Mouse (Mus musculus) lung, adult 18-20 months (tissue): ENCODE data around the gene Hist2h2ac.
"Not testable (repeated sequence)": the region's sequence is repeated elsewhere in the genome, so short reads cannot be mapped to it uniquely, and the experiment has no call there.

Experiments
- DNase-seq, 2 experiments: peaks; one replicate each; pipeline ENCODE4 v3.0.0; 2022; ENCODE audit warnings: mixed read lengths in 2 of 2

Hist2h2ac gene

DNA sequence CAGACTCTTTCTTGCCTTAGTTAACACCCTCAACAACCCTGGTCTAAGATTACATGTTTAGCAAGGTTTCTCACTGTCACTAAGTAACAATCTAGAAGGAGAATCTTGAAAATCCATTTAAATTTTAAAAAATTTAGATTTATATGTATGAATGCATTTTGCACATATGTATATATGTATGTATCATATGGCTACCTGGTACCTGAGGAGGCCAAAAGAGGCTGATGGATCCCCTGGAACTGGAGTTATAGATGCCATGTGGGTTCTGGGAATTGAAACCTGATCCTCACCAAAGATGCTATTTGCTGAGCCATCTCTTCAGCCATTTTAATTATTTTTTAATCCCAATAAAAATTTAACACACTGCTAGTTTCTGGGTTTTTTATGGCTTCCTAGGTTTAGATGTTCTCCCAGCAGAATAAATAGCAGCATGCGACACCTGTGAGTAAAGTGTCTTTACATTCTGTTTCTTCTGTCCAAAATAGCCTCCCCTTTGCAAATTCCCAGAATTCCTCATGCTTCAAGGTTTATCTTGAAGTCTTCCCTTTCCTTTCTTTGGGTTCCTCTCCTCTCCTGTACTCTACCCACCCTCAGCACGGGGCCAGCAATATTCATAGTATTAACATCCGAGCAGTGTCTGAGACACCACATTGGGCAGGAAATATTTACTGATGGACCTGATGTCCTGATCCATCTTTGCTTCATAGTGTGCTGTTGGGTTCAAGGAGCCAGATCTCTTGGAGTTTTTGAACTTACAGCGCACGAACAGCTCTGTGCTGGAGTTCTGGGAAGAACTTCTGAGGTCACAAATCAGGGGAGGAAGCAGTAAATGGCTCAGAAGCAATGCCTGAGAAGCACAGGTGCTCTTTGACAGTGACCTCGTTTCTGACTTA, 27.7 kb upstream of the Hist2h2ac start:
- no peak for DNase-seq

DNA sequence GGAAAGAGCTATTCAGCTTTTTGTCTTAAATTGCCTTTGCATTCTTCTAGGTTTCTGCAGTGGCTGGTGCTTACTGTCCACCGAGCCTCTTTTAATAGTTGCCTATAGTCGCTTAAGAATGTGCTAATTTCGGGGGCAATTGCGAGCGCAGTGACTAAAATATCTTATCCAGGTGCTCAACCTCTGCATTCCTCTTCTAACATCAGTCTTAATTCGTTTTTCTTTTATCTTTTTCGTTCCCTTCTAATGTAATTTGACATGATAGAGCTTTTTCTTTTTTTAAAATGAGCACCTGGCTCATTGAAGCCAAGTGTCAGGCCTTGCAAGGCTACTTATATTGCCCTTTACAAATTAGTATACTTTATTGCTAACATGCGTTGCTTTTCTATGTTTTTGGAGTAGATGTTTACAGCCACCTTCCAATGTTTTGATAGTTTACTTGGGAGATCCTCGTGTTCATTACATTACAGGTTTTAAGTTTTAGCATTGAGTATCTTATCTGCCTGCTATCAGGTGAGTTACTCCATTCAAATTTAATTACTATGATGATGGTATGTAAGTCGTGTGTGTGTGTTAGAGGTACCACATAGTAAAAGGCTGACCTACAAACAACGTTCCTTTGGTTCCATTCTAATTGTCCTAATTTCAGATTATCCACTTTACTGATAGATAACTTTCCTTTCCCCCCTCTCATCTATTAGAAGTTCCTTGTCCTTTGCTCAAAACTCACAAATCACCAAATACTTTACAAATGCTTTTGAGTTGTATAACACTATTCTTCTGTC, 26.9 kb upstream of the Hist2h2ac start:
- no peak for DNase-seq

DNA sequence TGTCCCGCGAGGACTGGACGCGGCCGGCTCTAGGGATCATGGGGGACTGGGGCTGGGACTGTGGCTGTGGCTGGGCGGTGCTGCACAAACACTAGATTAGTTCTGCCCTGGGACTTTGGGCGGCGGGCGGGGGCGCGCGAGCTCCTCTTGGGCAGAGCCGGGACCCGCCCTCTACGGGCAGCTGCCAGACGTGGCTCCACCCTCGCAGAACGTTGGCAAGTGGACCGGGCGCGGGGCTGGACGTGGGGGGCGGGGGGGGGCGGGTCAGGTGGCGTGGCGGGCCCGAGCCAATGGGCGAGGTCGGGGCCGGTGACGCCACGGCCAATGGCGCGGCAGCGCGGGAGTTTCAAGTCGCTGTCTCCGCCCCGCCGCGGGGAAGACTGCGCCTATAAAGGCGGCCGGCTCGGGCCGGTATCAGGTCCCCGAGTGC, 25.8 kb upstream of the Hist2h2ac start, which contains the start of gene Hist2h3c1:
TSS of gene Hist2h3c1 (plus strand) at position 259 of the 430 bp plus-strand sequence.
- not testable (repeated sequence) for DNase-seq

- not testable (repeated sequence) for DNase-seq
Observed at GRCm38 (mm10) chr3:96246018-96246417, 25.3 kb upstream of the Hist2h2ac start.

- peak; percentile 89 to 90 for DNase-seq
Observed at GRCm38 (mm10) chr3:96245003-96245886, 24.6 kb upstream of the Hist2h2ac start, which contains the start of gene Hist2h2aa1. Gene Hist2h2aa1, plus strand, starts transcription at chr3:96245497.

DNA sequence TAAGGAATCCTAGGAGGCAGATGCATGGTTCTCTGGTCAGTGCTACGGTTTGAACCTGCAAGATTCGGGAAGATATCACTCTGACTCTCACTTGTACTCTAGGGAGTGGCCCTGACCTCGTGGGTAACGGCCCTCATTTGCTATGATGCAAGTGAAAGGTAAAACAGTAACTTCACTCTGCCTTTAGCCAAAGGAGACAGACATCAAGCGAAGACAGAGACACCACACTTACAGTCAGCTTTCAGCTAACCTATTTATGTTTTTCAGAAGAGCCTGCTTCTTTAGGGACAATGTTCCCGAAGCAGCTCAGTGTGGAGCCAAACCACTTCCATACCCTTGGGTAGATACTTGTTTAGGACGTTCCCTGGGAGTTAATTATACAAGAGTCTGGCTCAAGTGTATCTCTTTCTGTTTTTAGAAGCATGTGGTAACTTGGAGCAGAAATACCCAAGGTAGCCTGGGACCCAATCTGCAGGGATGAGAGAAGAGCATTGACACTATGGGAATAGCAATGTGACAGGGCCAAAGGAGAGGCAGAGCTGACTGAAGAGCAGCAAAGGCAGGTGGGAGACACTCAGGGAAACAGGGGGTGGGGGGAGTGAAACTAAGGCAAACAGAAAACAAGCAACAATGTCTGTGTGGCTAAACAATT, 23.4 kb upstream of the Hist2h2ac start:
- no peak for DNase-seq

GRCm38 (mm10) chr3:96240799-96241197, 20.1 kb upstream of the Hist2h2ac start:
- DNase-seq, result no peak

GRCm38 (mm10) chr3:96239949-96240798, 19.5 kb upstream of the Hist2h2ac start, which contains the start of gene Hist2h2aa2:
Gene Hist2h2aa2, minus strand, starts transcription at chr3:96240276.
- peak; percentile 97 to 98 for DNase-seq

GRCm38 (mm10) chr3:96238954-96239793, 18.5 kb upstream of the Hist2h2ac start, which contains the start of gene Hist2h3c2:
Gene Hist2h3c2, minus strand, starts transcription at chr3:96239127.
- DNase-seq, result peak; percentile 48 to 66

GRCm38 (mm10) chr3:96237904-96238511, 17.3 kb upstream of the Hist2h2ac start:
- no peak for DNase-seq

GRCm38 (mm10) chr3:96237335-96237903, 16.7 kb upstream of the Hist2h2ac start:
- DNase-seq, result no peak

DNA sequence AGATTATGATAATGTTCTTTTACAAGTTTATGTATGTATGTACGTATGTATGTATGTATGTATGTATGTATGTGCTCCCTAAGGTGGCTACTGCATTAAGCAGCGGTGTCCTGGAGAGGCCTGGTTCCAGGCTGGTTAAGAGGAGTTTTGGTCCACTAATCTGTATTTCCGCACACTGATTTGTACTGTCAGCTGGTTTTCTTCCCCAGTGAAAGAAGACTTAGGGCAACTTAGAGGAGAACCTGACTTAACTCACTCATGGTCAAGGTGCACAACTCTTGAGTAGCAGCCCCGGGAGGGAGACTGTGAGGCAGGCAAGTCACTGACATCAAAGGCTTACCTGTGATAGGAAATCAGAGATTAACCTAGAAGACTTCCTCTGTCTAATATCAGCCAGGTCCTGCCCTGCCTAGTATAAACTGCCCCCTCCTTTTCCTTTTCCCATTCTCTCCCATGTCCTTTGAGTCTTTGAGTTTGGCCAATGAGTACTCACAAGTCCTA, 16.2 kb upstream of the Hist2h2ac start:
- DNase-seq, result no peak

GRCm38 (mm10) chr3:96235836-96236235, 15.2 kb upstream of the Hist2h2ac start:
- no peak for DNase-seq

- no peak for DNase-seq
Observed at GRCm38 (mm10) chr3:96234914-96235313, 14.2 kb upstream of the Hist2h2ac start.

- peak; percentile 57 to 76 for DNase-seq
Observed at GRCm38 (mm10) chr3:96231758-96232120, 11.1 kb upstream of the Hist2h2ac start.

- DNase-seq, result no peak
Observed at GRCm38 (mm10) chr3:96230910-96231757, 10.5 kb upstream of the Hist2h2ac start.

DNA sequence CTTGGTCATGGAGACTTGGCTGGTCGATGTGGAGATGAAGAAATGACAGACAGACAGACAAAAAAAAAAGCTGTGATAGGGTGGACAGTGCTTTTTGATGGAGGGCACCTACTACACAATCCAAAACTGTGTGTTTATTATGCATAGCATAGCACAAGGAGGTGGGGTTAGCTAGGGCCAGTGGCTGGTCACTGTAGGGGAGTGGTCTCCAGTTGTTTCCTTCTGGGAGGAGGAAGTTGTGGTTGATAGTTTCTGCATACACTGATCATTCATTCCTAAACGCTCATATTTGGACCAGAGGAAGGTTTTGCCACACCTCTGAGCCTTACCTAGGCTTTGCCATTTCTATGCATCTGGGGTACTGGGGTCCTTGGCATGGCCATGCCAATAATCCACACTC, 9.7 kb upstream of the Hist2h2ac start:
- no peak for DNase-seq

DNA sequence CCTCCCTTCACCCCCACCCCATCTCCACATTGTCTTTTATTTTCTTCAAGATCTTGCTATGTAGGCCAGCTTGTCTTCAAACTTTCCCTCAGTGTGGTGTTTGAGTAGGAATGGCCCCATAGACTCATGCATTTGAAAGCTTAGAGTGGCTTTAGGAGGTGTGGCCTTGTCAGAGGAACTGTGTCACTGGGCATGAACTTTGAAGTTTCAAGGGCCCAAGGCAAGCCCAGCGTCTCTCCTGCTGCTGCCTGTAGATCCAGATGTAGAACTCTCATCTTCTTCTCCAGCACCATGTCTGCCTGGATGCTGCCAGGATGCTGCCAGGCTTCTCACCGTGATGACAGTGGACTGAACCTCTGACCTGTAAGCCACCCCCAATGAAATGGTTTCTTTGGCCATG, 8.1 kb upstream of the Hist2h2ac start:
- no peak for DNase-seq
